Mouse (Mus musculus) olfactory bulb, adult 2 months (tissue): ENCODE results near the gene Fibp.

Experiments
- CTCF ChIP-seq: fragments of 200-500 bp; IDR thresholded peaks from 2 replicates; pipeline ENCODE4 v1.5.1; 2012; ENCODE audit warnings: low read depth, mild to moderate bottlenecking, low read length, moderate library complexity; ENCODE audit not compliant: insufficient read depth
- POLR2A ChIP-seq: fragments of 200-500 bp; IDR thresholded peaks from 2 replicates; pipeline ENCODE4 v1.6.1; 2012; ENCODE audit warnings: mild to moderate bottlenecking, low read depth, low read length, moderate library complexity; ENCODE audit not compliant: insufficient read depth

DNA sequence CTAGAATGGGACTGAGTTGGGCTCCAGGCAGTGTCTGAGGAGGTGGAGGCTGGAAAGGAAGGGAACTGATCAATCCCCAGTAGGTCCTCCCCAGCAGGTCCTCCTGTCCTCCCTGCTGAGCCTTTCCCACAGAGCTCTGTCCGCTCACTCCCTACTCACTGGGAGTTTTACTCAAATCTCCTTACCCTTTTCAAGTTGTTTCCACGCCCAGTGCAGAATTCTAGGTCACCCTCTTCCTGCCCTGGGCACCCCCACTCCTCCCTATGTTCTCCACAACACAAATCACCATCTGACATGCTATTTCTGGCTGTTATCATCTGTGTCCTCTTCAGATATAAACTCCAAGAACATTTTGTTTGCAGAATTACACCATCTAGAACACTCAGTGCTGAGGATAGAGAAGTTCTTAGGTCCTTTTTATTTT lies 45.9 kb upstream of the Fibp start:
- TF ChIP-seq POLR2A (no peak), CTCF (no peak)
